Mouse (Mus musculus) megakaryocyte, embryonic 14.5 days (primary cell): ENCODE results near the gene Vamp8. TPM values are rescaled to one million over a fixed set of nuclear protein-coding genes. Genes with fewer than 3 reads are reported as not detected.

ENCODE experiments used
- H3K27me3 ChIP-seq: replicated peaks from 2 replicates; pipeline ENCODE3; 2012; ENCODE audit warnings: inconsistent platforms
- H3K36me3 ChIP-seq: replicated peaks from 2 replicates; pipeline ENCODE3; 2012; ENCODE audit warnings: low read length, inconsistent platforms, mixed read lengths
- H3K4me1 ChIP-seq: 2 replicates; pipeline ENCODE4 v1.6.1; 2012; ENCODE audit warnings: inconsistent platforms
- H3K4me3 ChIP-seq: replicated peaks from 2 replicates; pipeline ENCODE3; 2012; ENCODE audit warnings: moderate library complexity, mild to moderate bottlenecking, inconsistent platforms
- H3K9me3 ChIP-seq: 2 replicates; pipeline ENCODE4 v1.6.1; 2012; ENCODE audit warnings: inconsistent platforms
- FLI1 ChIP-seq: IDR thresholded peaks from 2 replicates; pipeline ENCODE4 v1.6.1; 2012; ENCODE audit warnings: low read length, inconsistent platforms, mixed read lengths
- GATA1 ChIP-seq: IDR thresholded peaks from 3 replicates; pipeline ENCODE4 v1.6.1; 2012; ENCODE audit warnings: mixed read lengths, low read length, inconsistent platforms, borderline replicate concordance
- polyA plus RNA-seq: library from polyadenylated mRNA; stranded (reverse); fragments of >175 nt; gene quantifications from 2 replicates; pipeline ENCODE4 v1.2.3, GENCODE M21; 2012; ENCODE audit warnings: low replicate concordance; ENCODE audit not compliant: insufficient read depth

The Vamp8 gene
- 31.1 and 174 TPM in 2 replicates for polyA plus RNA-seq

DNA sequence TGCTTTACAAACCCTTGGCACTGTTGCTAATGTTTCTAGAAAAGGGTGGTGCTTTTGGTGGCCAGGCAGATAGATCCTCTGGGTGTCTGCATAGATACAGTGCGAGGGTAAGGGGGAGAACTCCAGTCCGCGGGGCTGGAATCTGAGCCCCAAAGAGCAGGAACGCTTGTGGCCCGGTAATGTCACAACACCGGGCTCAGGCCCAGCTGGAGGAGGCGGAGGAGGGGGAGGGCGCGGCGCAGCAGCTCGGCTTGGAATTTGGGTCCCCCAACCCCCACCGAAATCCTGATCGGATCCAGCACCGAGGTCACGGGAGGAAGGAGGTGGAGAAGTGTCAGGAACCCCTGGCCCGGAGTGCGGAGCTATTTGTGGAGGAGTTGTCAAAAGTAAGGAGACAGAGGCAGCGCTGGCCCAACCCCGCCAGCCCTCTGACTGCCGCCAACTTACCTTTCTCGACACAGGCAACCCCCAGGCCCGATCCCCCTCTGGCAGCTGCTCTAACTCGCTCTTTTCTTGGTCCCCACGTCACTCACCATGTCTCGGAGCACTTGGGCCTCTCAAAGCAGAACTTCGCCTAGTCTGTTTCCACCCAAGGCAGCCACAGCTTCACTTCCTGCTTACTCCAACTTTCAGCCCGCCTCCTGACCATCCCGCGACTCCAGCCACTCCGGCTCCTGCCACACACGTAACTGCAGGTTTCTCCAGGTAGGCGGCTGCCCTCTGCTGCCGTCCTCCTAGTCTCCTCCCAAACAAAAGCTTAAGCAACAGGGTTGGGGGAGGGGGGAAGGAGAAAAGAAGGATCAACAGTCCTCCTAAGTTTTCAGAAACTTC lies at the start of gene Vamp8:
Gene Vamp8 (minus strand): TSS at position 763 of the 831 bp plus-strand sequence.
- H3K9me3 ChIP-seq, result no peaks in the 10 kb centered on the region
- H3K36me3 ChIP-seq, result peaks cover 63% of the 10 kb centered on the region
- TF ChIP-seq GATA1 (no peak), FLI1 (no peak)
- H3K4me3 ChIP-seq, result peak within 1 kb of the TSS; percentile 95
- H3K27me3 ChIP-seq, result no peaks in the 10 kb centered on the region
- peaks cover 76% of the 10 kb centered on the region for H3K4me1 ChIP-seq

DNA sequence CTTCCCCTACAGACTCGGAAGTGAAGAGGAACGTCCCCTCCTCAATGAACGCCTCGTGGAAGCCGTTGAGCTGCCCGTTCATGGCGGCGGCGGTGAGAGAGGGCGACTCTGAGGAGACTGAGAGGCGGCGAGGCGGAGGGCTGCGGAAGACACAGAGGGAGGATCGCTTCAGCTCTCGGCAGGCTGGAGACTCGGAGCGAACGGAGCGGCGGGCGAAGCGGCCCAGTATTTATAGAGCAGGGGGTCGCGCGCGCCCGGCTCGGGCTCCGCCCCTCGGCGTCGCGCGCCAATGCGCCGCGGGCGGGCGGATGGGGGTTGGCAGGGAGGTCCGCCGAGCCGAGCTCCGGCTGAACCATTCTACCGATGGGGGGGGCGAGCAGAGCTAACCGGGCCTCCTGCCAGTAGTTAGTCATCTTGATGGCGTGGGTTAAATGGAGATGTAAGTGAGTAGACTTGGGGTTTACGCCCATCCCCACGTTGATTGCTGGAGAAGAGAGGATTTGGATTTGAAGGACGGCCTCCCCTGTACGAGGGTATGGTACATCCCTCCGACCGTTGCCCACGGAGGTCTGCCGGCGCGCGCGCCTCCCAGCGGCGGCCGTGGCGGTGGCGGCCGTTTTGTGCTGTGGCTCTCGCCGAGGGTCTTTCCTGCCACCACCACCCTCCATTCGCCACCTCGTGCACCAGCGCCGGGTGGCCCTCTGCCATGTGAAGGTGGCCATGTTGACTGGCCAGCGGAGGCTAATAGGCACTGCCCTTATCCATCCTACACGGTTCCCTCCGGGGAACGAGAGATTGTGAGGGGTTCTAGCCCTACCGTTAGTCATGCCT lies 49.1 kb upstream of the Vamp8 start, which contains the start of gene Mat2a:
Gene Mat2a (minus strand): TSS at position 204 of the 831 bp plus-strand sequence.
- H3K27me3 ChIP-seq, result no peaks in the 10 kb centered on the region
- peaks cover 56% of the 10 kb centered on the region for H3K4me1 ChIP-seq
- no peaks in the 10 kb centered on the region for H3K9me3 ChIP-seq
- H3K4me3 ChIP-seq, result peak within 1 kb of the TSS; percentile 99
- H3K36me3 ChIP-seq, result peaks cover 36% of the 10 kb centered on the region
- TF ChIP-seq GATA1 (no peak), FLI1 (no peak)

DNA sequence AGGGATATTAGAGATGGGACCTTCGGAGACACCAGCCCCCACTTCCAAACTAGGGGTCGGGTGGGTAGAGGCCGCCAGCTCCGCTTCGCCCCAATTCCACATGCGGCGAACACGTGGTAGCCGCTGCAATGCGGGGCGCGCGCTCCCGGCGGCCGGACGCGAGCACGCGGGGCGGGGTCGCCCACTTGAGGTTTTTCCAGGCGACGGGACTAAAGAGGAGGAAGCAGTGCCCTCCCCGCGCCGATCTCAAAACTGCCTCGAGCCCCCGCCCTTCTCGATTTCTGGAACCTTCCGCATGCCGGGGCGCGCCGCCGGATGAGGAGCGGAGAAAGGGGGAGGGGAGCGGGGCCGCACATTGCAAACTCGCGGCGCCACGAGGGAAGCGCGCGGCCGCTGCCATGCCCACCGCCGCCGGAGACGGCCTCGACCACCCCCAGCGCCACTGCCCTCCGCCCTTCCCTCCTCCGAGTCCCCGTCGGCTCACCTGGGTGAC lies 48.4 kb upstream of the Vamp8 start:
- Histone ChIP-seq H3K9me3 (no peaks in the 10 kb centered on the region), H3K4me1 (peaks cover 53% of the 10 kb centered on the region), H3K36me3 (peaks cover 40% of the 10 kb centered on the region), H3K4me3 (peak overlapping the region; percentile 99), H3K27me3 (no peaks in the 10 kb centered on the region)
- no peak for TF ChIP-seq GATA1
- no peak for TF ChIP-seq FLI1

DNA sequence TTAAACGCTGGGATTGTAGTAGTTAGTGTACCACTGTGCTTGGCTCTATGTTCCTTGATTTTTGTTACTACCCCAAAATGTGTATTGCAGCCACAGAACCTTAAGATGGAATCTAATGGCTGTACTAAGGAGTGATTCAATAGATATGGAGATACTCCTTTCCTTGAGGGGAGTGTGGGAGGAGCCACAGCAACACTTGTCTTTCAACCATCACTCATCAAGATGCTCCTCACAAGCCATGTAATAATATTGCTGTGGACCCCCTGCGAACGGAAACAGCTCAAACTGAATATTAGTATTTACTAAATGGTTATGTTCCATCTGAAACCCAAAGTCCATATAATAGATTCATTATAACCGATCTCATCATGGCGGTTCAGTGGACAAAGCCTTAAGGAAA lies 47.7 kb upstream of the Vamp8 start:
- no peaks in the 10 kb centered on the region for H3K9me3 ChIP-seq
- TF ChIP-seq GATA1 (no peak), FLI1 (no peak)
- H3K27me3 ChIP-seq, result no peaks in the 10 kb centered on the region
- peaks cover 47% of the 10 kb centered on the region for H3K36me3 ChIP-seq
- peak overlapping the region; percentile 99 for H3K4me3 ChIP-seq
- H3K4me1 ChIP-seq, result peaks cover 56% of the 10 kb centered on the region

DNA sequence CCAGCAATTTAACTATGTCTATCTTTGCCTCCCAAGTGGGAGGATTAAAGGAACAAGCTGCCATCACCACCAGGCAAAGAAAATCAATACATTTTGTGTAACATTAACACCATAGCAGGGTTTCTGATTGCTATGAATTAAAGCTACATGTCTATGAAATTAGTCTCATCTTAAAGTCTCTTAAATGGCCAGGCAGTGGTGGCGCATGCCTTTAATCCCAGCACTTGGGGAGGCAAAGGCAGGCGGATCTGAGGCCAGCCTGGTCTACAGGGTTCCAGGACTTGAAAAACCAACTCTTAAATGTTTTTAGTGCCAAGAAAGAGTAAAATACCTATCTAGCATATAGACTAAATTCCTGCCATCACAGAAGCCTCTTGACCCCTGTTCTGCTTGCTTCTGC lies 41.6 kb upstream of the Vamp8 start:
- TF ChIP-seq GATA1 (no peak), FLI1 (no peak)
- H3K4me1 ChIP-seq, result peaks cover 50% of the 10 kb centered on the region
- H3K4me3 ChIP-seq, result no peak overlapping the region
- peaks cover 97% of the 10 kb centered on the region for H3K36me3 ChIP-seq
- H3K27me3 ChIP-seq, result no peaks in the 10 kb centered on the region
- H3K9me3 ChIP-seq, result no peaks in the 10 kb centered on the region

DNA sequence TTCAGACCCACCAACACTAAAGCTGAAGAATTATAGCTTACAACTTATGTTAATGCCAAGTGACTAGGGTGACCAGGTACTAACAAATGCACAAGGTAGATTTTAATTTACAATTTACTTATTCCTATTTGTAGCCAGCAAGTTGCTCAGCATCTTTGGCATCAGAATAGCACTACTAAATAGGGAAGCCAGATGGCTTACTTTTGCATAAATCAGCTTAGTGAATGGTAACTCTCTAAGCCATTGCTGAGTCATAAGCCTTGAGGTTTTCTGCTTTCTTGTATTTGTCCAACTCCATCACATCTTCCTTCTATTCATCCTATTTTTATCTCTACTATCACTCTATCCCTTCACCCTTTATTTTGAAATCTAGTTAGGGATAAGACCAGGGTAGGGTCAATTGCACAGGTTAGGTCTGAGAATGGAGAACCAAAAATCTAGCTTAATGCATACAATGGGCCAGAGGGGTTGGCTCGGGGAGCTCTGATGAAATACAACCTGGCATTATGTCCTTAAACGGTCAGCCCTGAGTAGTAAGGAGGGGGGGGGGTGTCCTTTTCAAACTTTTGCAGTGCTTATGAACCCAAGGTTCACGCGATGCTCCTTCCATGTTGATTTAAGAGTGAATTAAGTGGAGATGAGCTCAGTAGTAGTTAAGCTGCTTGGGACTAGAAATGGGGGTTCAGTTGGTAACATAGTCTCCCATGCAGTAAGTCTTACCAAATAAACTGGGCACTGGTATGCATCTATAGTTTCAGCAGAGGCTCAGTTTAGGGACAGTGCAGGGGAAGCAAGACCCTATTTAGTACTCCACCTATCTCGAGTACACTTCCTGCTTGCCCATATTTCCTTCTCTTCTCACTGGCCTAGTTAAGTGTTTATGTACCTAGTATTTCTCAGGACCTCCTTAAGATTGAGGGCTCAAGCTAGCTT lies 40.8 kb upstream of the Vamp8 start:
- Histone ChIP-seq H3K4me1 (peaks cover 43% of the 10 kb centered on the region), H3K9me3 (peaks cover 3% of the 10 kb centered on the region), H3K4me3 (no peak overlapping the region), H3K27me3 (no peaks in the 10 kb centered on the region), H3K36me3 (peaks cover 96% of the 10 kb centered on the region)
- no peak for TF ChIP-seq FLI1
- no peak for TF ChIP-seq GATA1

DNA sequence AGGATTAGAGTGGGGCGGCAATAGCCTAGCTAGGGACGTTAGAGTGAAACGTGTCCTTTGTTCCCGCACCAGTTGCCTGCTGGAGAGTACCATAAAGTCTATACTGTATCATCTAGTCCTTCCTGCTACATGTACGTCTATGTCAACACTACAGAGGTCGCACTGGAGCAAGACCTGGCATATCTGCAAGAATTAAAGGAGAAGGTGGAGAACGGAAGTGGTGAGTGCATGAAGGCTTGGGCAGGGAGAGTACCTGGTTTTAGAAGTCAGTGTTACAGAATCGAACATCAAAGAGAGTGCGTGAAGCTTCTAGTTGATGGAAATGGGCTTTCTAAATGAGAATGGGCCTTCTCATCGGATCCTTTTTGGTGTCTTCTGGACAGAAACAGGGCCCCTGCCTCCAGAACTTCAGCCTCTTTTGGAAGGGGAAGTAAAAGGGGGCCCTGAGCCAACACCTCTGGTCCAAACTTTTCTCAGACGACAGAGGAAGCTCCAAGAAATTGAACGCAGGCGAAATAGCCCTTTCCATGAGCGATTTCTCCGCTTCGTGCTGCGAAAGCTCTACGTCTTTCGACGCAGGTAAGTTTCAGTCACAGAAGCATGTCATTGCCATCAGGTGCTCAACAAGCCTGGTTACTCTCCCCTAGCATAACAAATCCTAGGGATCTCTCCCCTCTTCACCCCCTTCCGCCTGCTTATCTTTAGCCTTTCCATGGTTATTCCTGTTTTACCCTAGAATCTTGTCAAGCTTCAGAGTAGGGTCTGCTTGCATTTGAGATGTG lies 38.7 kb upstream of the Vamp8 start:
- no peak for TF ChIP-seq GATA1
- TF ChIP-seq FLI1, result no peak
- Histone ChIP-seq H3K27me3 (no peaks in the 10 kb centered on the region), H3K9me3 (peaks cover 20% of the 10 kb centered on the region), H3K4me1 (peaks cover 28% of the 10 kb centered on the region), H3K36me3 (peaks cover 96% of the 10 kb centered on the region), H3K4me3 (no peak overlapping the region)

DNA sequence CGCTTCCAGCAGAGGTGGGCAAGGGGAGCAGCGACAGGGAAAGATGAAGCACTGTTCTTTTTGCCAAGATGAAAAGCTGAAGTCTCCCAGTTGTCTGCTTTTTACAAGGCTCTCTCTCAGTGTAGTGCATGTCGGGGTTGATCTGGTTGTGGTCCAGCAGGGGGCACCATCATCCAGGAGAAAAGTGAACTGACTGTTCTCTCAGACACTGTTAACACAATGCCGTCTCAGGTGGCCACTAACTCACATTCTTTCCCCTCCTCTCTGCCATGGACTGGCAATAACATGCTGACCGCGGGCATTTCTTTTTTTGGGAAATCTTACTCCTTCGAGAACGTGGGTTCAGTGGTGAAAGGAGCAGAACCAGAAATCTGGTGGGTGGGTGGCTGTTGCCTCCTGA lies 37.5 kb upstream of the Vamp8 start:
- TF ChIP-seq GATA1 (no peak), FLI1 (no peak)
- Histone ChIP-seq H3K27me3 (no peaks in the 10 kb centered on the region), H3K36me3 (peaks cover 99% of the 10 kb centered on the region)

DNA sequence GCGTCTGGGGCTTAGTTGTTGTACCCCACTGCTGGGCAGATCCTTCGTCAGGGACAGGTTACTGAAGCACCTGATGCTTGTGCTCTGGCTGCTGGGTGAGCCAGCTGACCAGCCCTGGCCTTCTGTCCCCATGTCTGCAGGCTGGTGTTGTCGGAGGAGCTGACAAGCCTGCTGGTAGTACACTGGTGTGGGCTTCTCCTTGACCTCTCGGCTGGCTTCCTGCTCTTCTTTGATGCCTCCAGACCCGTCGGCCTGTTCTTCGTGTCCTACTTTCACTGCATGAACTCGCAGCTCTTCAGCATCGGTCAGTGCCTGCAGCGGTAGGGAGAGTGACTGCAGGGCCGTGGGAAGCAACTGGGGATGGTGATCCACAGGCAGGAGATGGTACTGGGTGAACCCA lies 35.1 kb upstream of the Vamp8 start:
- peaks cover 99% of the 10 kb centered on the region for H3K36me3 ChIP-seq
- H3K4me3 ChIP-seq, result no peak overlapping the region
- H3K27me3 ChIP-seq, result no peaks in the 10 kb centered on the region
- peaks cover 20% of the 10 kb centered on the region for H3K9me3 ChIP-seq
- 0 out of 2 replicates have a peak, but pooled peaks cover under 1% of the 10 kb centered on the region for H3K4me1 ChIP-seq
- TF ChIP-seq GATA1 (no peak), FLI1 (no peak)

More for the DNA sequence above, 37.5 kb upstream of the Vamp8 start:
- Histone ChIP-seq H3K9me3 (peaks cover 20% of the 10 kb centered on the region), H3K4me1 (peaks cover 23% of the 10 kb centered on the region), H3K4me3 (no peak overlapping the region)
